Mouse (Mus musculus) kidney, postnatal 14 days (tissue): Measurements from ENCODE around the gene Syne1.
A peak's percentile ranks its signal among the peaks of the same experiment; 100 is the strongest.

Experiments used
- DNase-seq: peaks from one replicate; pipeline ENCODE4 v3.0.0; 2022; ENCODE audit warnings: mixed read lengths

Gene Syne1

DNA sequence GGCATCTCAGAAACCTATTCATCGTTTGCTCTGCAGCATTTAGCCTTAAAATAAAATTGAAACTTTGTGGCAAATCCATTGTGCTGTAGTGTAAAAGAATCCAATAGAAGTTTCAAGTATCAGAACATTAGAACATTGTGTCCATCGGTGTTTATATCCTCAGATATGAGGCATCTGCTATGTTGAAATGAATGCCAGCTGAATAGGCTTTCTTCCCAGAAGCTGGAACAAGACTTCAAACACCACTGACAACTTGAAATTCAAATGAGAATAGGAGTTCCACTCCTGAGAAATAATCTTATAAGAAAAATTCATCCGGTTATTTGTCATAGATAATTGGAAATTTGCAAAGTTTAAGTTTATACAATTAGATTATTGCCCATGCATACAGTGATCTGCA, 135.6 kb downstream of the Syne1 start:
- DNase-seq, result no peak

DNA sequence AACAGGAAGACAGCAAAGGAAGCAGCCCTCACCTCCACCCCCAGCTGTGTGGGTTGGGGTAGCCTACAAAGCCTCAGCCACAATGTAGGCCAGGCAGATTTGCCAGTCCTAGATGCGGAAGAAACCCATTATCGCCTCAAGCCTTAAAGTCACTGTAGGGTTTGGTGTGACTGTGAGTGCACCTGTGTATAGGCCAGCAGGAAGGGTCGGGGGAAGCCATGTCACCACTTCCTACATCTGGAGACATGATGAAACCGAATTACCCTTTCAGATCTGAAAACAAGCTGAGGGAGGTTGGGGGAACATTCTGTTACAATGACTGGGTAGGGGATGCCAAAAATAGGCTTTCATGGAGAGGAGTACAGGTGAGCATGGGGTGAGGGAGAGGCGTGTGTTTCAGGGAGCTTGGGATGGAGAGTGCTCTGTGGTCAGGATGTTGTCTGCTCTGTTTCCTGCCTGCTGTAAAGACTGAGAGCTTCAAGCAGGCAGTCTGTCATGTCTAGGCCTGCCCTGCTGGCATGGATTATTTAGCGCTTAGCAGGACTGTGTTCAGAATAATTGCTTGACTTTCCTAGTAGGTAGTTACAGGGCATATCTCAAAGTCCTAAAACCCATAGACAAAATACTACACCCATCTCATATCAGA, 167.0 kb downstream of the Syne1 start:
- no peak for DNase-seq

DNA sequence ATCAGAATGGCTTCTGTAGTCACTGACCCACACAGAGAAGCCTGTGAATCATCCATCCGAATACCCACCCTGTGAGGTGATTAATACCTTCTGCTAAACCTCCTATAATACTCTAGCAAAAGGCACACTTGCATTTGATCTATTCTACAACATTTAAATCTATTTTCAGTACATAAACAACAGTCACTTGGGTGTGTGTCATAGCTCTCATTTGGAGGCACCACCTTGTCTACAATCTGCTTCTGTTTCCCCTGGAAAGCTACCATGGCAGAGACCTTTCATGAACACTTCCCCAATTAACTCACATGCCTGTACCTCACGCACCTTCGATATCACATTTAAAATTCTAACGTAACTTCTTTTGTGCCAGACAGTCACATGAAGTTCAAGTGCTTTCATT, 169.7 kb downstream of the Syne1 start:
- no peak for DNase-seq

DNA sequence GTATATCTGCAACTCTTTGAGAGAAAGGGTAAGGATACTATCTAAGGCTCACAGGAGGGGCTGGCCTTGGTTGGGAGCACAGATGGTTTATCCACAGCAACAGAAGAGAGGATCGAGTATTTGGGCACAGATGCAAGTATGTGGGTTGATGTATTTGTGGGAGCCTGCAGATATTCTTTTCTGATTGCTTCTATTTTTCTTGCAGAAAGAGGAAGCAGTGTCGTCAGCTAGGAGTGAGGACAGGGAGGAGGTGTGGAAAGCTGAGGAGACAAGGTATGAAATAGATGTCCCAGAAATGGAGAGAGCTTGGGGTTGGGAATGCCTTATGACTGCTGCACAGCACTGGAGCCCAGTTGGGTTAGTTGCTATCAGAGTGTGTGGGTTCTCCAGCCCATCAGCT, 172.3 kb downstream of the Syne1 start:
- no peak for DNase-seq

DNA sequence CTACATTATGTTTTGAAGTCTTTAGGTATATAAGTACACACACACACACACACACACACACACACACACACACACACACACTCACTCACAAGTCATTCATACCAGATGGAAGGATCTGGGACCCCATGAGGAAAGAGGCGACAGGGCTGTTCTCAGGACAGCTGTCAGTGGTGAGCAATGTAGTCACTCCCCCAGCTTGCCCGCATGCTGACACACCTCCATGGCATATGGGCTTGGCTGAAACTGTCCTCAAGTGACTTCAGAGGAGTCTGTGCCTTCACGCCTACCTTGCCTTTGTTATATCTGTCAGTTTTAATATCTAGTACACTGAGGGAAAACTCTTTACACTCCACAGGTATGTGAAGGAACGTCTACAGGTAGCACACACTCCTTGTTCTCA, 181.7 kb downstream of the Syne1 start:
- no peak for DNase-seq

DNA sequence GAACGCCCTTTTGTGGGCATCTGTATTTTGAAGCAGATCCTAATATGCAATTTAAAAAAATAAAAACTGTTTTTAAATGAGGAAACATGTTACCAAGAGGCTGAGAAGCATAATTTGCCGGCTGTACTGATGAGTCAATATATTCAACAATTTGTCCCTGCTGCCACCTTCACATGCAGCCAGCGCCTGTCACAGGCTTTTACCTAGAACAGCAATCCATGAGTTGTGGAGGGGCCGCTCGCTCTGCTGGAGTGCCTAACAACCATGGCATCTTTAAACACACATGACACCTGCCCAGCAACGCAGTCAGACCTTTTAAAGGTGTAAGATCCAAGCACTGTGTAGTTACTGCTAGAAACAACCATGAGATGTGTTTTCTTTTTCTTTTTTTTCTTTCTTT, 183.0 kb downstream of the Syne1 start:
- DNase-seq, result peak; percentile 7

DNA sequence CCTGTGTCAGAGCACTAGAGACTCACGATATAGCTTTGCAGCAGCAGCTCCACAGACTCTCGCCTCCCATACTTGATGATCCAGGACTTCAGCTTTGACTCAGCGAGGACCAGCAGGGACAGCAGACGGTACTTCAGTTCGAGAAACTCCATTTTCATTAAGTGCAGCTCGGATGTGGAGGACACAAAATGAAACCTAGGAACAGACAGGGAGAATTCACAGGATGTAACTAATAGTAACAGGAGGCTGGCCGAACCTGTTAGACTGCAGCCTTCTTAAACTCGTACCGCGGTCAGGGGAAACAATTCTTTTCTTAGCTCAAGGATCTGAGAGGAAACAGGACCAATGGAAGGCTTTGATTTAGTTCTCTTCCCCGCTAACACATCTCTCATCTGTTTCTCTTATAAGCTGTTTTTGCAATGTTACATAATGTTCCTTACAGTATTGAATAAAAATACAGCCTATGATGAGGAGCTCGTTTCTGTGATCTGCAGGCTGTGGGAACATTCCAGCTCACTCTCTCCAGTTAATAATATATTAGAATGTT, 183.7 kb downstream of the Syne1 start:
- DNase-seq, result peak; percentile 7

DNA sequence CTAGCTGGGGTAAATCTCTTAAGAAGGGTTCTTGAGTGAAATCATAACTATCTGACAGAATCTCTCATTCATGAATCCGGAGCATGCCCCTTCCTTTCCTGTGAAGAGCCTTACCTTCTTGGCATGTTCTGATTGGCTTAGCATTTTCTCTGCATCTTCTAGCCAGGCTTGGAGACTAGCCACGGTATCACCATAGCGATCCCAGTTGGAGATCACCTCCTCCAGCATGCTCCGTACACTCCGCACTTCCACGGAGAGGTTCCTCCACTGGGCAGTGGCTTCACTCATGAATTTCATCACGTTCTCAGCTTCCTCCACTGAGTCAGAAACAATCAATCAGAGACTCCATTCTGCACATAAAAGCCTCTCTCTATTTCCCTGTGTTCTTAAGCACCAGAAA, 190.7 kb downstream of the Syne1 start:
- no peak for DNase-seq

DNA sequence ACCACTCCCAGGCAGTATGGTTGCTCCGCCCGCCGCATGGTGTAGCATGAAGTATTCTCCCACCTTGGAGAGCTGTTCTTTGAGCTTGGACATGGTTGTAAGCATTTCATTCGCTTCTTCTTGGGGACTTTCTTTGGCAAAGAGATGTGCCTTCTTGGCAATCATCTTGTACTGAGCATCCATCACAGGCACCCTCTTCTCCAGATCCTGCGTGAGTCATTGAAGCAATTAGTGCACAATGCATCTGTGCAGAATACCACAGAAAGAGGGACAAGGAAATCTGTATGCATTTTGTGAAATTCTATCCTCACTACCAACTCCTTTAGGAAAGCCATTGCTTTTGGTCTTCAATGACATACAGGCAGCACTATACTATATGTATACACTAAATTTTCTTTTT, 194.7 kb downstream of the Syne1 start:
- DNase-seq, result no peak

DNA sequence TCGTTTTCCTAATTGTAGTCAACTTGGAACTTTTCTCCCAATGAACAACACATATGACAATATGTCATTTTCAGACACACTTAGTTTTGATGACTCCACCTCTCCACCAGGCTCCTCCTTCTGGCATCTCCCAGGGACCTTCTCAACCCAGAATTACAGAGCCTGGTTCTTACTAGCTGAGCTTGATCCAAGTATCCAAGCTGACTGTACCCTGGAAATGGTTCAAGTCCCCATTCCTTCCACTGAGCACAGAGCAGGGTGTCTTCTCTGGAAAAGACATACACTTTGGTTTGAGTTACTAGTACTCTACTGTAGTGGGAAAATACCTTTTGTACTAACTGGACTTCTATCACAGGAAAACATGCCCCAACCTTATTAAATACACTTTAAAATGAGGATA, 197.9 kb downstream of the Syne1 start:
- no peak for DNase-seq

DNA sequence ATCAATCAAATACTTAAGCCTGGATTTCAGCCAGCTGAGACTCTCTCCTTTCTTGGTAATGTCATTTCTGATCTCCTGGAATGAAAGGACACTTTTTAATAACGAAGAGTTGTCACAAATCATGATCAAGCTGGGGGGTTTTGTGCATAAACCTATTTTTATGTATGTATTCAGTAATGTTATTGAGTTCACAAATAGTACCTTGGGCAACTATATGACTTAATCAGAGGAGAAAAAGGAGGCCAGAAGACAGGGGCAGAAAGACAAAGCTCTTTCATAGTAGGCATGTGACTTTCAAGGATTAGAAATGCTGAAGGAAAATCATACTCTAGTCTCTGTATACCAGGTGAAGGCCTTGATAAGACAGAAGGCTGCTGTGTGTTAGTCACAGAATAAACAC, 204.4 kb downstream of the Syne1 start:
- no peak for DNase-seq

DNA sequence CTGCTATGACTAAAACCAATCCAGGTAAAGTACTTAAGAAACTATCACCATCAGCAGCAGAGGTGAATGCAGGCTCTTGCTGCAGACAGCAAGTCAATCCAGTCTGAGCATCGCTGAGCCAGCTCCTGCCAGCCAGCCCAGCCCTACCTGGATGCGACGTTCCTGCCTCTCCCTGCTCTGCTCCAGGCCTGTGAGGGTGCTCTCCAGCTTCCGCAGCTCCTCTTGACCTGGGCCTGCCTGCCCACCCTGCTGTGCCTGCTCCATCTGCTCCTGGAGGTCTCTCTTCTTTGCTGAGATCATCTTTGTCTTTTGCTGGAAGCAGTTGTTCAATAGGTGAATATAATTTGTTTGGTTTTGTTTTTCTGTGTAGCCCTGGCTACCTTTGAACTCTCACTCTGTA, 208.1 kb downstream of the Syne1 start:
- no peak for DNase-seq

DNA sequence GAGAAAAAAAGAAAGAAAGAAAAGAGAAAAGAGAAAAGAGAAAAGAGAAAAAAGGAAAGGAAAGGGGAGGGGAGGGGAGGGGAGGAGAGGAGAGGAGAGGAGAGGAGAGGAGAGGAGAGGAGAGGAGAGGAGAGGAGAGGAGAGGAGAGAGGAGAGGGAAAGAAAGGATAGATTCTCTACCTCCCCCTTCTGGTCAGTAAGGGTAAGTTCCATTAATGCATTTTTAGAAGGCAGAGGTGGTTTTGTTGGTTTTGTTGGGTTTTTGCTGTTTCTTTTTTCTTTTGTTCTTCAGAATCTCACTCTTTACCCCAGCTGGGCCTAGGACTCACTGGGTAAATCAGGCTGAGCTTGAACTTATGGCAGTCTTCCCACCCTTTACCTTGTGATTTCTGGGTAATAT, 214.9 kb downstream of the Syne1 start:
- no peak for DNase-seq

DNA sequence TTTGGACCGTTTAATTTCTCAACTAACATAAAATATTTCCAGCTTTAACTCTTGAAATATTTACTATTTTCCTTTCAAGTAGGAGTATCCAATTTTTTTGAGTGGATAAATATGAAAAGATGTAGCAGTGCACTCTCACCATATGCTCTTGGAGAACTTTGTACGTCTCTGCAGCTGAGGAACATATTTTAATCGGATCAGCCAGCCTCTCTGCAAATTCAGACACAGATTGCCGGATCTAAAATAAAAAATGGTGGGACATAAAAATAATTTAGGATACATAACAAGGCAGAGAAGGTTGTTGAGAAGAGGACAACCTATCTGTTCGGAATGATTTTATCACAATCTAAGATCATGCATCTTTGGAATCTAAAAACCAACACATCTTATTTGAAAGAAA, 218.5 kb downstream of the Syne1 start:
- DNase-seq, result no peak

DNA sequence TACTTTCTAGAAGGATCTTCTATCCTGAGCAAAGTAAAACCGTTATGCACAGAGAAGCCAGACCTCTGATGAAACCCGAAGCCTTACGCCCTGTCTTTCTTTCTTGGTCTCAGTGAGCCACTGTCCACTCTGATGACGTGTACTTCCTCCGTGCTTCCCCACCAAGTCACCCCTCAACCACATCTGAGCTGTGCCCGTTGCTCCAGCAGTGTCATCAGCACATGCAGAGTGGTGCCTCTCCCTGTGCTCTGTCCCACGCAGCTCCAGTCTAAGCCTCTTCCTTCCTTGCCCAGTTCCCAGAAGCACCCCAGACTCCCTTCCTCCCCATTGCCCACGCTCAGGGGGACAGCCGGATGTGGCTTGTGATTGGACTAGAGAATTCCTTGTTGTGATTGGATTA, 224.6 kb downstream of the Syne1 start:
- DNase-seq, result no peak

DNA sequence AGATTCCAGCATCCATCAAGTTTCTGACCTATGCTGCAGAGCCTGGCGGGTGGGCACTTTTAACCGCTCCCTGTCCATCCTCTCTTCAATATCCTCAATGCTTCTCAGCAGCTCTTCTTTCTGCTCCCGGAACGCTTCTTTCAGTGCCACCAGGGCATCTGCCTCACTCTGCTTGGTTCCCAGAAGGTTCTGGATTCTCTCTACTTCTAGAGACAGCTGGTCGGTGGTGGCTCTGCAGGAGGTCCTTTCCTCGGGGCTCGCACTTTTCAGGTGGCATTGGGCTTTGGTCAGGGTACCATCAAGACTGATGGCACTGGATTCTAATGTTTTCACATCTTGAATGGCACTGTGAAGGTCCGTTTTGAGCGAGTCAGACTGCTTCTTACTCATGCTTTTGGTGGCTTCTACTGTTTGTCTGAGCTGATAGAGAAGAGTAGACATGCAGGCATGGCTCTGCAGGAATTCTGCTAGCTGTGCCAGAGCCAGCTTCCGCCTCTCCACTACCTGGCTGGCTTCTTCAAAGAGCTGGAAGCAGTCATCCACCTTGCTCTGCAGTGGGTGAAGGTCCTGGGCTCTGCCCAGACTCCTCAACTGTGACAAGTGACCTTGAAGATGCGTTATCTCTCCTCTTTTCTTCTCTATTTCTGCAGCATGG, 227.4 kb downstream of the Syne1 start:
- DNase-seq, result no peak

DNA sequence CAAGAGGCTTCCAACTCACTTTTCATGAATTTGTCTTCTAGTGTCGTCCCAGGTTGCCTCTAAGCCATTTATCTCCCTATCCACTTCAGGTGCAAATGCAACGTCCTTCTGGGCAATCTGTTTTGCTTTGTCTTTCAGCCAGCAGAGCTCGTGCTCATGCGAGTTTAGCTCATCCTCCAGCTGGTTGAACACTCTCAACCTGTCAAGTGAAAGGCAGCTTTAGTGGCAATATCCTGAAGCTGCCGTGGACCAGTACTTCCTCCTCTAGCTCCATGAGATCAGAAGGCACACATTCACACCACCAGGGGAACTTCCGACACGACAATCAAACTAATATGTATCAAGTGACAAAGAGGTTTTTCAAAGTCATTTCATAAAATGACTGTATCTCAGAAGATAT, 228.7 kb downstream of the Syne1 start:
- DNase-seq, result no peak

DNA sequence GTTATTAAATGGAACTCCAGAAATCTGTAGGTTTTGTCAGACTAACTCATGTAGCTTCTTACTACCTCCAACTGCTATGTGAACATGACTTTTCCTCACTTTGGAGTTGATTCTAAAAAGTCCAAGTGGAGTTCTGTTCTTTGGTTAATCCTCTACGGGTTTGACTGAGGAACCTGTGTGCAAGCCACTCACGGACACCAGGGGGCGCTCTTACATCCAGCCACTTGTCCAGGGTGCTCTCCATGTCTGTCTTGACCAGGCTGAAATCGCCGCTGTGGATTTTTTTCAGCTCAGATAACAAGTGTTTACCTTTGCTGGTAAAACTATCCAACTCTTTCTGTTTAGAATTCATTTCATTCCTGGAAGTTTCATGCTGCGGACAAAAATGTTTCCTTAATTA, 233.7 kb downstream of the Syne1 start:
- peak; percentile 74 for DNase-seq

DNA sequence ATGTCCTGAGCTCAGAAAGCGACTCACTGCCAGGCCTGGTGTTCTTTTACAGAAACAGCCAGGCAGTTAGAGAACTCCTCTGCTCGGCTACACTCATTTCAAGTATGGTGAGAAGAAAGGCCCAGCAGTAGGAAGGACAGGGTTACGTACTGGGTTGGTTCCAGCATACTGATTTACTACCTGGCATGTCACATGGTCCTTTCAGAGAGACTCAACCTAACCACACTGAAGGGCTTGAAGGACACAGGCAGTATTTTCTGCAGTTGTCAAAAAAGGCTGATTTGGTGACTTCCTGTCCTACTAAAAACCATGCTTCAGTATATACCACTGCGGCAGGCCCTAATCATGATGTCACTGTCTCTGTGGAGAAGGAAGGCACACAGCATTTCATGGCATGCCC, 238.8 kb downstream of the Syne1 start:
- DNase-seq, result no peak

DNA sequence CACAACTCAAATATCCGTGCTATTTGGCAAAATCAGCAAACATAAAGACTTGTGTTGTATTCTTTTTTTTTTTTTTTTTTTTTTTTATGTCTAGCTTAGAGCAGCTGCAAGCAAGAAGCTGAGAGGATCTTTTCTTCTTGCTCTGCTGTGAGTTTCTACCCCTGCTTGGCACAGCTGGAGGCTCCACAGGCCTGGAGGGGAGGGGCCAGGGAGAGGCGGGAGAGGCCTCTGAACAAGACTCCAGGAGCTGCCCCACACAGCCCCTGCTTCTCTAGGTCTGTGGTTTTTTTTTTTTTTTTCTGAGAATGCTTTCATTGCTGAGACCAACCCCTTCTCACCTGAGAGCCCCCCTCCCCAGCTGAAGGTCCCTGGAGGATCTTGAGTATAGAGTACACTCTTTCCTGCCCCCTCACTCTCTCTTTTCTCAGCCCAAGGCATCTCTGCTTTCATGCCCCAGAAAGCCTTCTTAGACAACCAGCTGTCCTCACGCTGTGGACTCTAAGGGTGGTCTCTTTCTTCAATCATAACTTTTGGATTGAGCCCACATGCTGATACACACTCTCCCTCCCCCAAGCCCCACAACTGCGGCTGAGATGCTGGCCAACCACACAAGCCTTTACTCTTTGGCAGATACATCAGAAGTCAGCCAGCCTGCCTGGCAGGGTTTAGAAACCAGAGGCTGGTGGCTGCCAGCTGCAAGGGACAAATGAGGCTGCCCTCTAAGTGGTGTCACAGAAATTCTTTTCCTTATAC, 241.1 kb downstream of the Syne1 start:
- DNase-seq, result no peak

DNA sequence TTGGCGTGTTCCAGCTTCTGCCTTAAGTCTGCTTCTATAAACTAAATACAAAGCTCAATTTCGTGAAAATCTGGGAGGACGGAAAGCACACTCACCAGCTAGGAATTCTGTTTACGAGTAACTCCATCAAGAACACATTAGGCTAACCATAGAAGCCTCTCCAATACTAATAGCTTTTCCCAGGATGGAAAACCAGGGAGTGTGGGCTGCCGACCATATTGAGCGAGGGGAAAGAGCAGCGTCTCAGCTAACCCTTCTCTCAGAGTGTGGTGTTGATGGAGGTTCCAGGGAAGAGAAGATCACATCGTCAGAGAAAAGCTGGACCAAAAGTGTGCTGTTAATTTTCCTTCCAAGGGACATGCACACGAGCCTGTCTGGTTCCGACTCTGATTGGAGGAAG, 241.9 kb downstream of the Syne1 start:
- no peak for DNase-seq

DNA sequence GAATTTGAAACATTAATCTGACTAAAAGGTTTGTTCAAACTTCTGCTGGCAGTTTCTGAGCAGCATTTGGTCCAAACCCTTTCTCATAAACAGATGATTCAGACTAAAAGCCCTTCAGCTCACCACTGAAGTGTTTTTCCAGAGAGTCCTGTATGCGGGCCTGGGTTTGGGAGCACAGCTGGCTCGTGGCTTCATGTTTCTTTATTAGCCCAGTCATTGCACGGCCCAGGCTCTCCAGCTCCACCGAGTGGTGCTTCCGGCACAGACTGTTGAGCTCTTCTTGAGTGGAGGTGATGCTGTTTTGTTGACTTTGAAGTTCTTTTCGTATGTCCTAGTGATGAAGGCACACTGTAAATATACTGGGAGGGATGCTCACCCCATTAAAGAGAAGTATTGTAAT, 245.7 kb downstream of the Syne1 start:
- DNase-seq, result peak; percentile 12

DNA sequence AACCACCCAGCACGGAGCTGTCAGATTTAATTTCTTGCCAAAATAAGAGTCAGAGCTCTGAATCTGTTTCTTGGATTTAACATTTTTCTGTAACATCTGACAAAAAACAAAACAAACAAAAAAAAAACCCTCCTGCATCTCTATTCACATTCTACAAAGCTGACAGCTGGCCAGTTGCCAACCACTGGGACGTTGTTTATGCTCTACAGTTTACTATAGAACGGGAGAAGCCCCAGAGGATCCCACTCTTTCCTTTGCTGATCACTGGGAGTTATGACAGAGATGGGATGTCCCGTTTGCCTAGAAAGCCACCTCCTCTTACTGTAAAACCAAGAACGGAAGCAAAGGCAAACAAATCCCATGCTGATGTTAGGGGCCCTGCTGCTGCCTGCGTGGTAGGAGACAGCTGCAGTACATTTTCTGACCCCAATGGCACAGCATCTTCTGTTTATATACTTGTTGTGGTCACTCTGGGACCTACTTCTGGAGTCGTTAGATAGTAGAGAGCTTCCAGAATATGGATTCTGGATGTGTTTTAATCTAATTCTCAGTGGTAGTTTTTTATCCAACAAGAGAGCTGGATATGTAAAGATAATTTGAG, 255.9 kb downstream of the Syne1 start:
- peak; percentile 27 for DNase-seq

DNA sequence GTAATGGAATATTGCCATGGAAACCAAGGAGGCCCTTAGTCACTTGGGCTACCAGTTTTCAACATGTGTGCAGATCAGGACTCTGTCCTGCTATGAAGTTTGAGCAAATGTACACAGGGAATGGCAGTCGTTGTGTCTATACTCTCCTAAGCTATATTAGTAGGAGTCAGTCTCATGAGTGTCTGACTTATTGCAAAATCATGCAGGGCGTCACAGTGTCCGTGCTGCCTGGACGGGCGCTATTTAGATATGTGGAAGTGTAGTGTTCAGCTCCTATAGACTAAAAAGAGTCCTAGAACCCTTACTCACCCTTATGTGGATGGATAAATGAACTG, 261.7 kb downstream of the Syne1 start:
- no peak for DNase-seq
